Mouse (Mus musculus) CD8-positive naive resting alpha-beta T cell, adult 2 months (primary cell): Measurements from ENCODE around the gene Rab3c.

Experiments used
- DNase-seq, 2 experiments: peaks; one replicate each; pipeline ENCODE4 v3.0.0; 2022; ENCODE audit warnings: low read depth in 2 of 2, low spot score in 2 of 2

The Rab3c gene

GRCm38 (mm10) chr13:110190039-110190438 is 90.8 kb downstream of the Rab3c start:
- DNase-seq = no peak

- no peak for DNase-seq
These were observed 95.7 kb downstream of the Rab3c start for GRCm38 (mm10) chr13:110184963-110185685.

- DNase-seq = no peak
These were observed 105.1 kb downstream of the Rab3c start for GRCm38 (mm10) chr13:110175651-110176050.

GRCm38 (mm10) chr13:110169669-110170068 is 111.1 kb downstream of the Rab3c start:
- DNase-seq = no peak

GRCm38 (mm10) chr13:110169152-110169551 is 111.6 kb downstream of the Rab3c start:
- DNase-seq = no peak

GRCm38 (mm10) chr13:110168570-110168969 is 112.2 kb downstream of the Rab3c start:
- DNase-seq = no peak

GRCm38 (mm10) chr13:110166622-110167330 is 114.0 kb downstream of the Rab3c start:
- no peak for DNase-seq

- DNase-seq = no peak
These were observed 120.8 kb downstream of the Rab3c start for GRCm38 (mm10) chr13:110159980-110160379.

- no peak for DNase-seq
These were observed 121.9 kb downstream of the Rab3c start for GRCm38 (mm10) chr13:110158588-110159519.

GRCm38 (mm10) chr13:110145545-110145944 is 135.3 kb downstream of the Rab3c start:
- DNase-seq = no peak

GRCm38 (mm10) chr13:110145019-110145418 is 135.8 kb downstream of the Rab3c start:
- DNase-seq = no peak

GRCm38 (mm10) chr13:110139339-110139738 is 141.5 kb downstream of the Rab3c start:
- DNase-seq = no peak

- no peak for DNase-seq
These were observed 142.2 kb downstream of the Rab3c start for GRCm38 (mm10) chr13:110138644-110139043.

GRCm38 (mm10) chr13:110127613-110128258 is 153.1 kb downstream of the Rab3c start:
- DNase-seq = no peak

GRCm38 (mm10) chr13:110122825-110123224 is 158.0 kb downstream of the Rab3c start:
- no peak for DNase-seq

GRCm38 (mm10) chr13:110116892-110117291 is 163.9 kb downstream of the Rab3c start:
- no peak for DNase-seq

- no peak for DNase-seq
These were observed 164.5 kb downstream of the Rab3c start for GRCm38 (mm10) chr13:110116316-110116715.

- no peak for DNase-seq
These were observed 165.7 kb downstream of the Rab3c start for GRCm38 (mm10) chr13:110114870-110115645.

GRCm38 (mm10) chr13:110113711-110114110 is 167.1 kb downstream of the Rab3c start:
- no peak for DNase-seq

GRCm38 (mm10) chr13:110097424-110098050 is 183.3 kb downstream of the Rab3c start:
- DNase-seq = no peak
